Mouse (Mus musculus): ENCODE measurements around the gene Pllp.

The Pllp gene

DNA sequence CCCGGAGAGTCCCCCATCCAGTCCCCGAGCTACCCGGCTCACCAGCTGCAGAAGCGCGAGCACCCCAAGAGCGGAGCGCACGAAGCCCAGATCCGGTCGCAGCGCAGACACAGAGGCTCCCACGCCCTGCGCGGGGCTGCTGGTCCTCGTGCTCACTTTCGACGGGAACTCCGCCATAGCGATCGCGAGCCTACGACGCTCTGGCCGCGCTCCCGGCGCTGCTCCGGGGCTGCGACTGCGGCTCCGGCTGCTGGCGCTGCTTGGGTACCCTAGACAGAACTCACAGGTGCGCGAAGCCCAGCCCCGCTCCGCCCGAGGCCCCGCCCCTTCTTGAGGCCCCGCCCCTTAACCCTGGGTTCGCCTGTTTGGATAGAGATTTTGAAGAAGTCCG is at the start of gene Pllp:
Gene Pllp (minus strand): TSS at position 285 of the 391 bp plus-strand sequence.
- DNase-seq (ENCODE audit: low spot score): peak; percentile 44

DNA sequence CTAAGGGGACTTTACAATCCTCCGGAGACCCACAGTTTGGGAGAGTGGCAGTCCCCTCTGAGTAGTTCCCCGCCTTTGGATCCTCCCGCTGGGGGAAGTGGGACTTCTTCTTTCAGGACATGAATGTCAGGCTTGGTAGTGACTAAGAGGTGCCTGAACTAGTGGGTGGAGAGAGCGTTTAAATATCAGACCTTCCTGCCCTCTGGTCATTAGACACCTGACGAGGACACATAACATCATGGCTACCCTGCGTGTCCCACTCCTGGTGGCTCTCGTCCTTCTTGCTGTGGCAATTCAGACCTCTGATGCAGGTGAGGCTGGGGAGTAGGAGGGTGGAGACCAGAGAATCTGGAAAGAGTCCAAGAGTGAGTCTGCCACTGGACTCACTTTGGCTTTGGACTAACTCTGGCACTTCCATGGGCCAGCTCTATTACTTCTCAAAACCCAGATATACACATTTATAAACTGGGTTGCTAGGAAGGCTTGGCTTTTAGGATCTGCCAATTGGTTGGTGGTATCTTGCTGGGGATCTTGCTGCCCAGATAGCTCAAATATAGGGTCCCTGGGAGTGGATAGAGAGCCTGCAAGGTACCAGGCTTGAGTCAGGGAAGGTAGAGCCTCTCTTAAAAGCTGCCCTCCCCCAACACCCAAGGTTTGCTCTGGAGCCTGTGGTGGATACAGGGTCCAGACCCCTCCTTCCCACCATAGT is 49.6 kb upstream of the Pllp start, which contains the start of gene Ccl22:
Gene Ccl22 (plus strand): TSS at position 115 of the 709 bp plus-strand sequence.
- DNase-seq (ENCODE audit: low spot score): no peak

DNA sequence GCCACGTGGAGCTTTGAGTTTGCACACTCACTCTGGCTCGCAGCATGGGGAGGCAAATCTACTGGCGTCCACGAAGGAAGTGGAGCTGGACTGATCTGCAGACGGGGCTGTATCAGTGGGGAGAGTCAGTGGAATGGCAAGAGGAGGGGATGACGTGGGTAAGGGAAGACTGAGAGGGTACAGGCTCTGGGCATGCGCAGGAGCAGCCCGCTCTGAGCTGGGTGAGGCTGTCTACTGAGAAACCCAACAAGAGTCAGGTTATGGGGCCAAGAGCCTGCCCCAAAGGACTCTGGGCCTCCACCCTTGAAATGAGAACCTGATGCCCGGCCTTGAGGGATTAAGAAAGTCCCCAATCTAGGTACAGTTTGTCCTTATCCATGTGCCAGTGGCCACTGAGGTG is 48.9 kb upstream of the Pllp start:
- DNase-seq (ENCODE audit: low spot score): no peak

DNA sequence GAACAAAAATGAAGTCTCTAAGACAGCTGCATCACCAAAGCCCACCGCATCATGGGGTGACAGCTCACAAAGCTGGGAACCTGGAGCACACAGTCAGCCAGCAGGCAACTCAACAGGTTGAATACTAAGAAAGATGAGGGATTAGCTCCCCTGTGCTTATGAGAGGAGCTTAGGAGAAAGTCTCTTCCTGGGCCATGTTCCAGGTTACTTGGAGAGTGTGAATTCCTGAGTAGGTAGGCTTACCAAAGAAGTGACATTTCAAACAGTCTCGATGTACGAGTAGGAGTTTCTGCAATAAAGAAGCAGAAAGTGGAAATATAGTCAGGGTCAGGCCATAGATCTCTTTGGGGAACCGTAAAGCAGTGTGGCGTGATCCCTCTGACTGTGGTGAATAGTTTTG is 48.4 kb upstream of the Pllp start:
- no peak for DNase-seq (ENCODE audit: low spot score)

- DNase-seq (ENCODE audit: low spot score): no peak
These were observed 45.6 kb upstream of the Pllp start for GRCm38 (mm10) chr8:94741726-94742125.

GRCm38 (mm10) chr8:94740591-94740990 is 44.5 kb upstream of the Pllp start:
- no peak for DNase-seq (ENCODE audit: low spot score)

DNA sequence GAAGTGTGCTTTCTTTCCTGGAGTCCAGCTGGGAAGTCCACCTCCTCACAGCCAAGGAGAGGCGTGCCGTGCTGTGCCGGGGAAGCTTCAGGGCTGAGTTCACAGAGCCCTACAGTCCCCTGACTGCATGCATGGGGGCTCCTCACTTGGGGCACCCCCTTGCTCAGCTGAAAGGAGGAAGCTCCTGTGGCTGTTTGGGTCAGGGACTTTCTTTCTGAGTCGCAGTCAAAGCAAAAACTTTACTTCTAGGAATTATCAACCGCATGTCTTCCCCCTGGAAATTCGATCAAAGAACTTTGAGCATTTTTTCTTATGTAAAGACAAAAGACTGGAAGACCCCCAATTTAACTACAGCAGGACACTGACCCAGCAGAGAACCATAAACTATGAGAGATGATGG is 43.8 kb upstream of the Pllp start:
- no peak for DNase-seq (ENCODE audit: low spot score)

GRCm38 (mm10) chr8:94735426-94736094 is 39.5 kb upstream of the Pllp start:
- DNase-seq (ENCODE audit: low spot score): no peak

GRCm38 (mm10) chr8:94734735-94735350 is 38.8 kb upstream of the Pllp start:
- DNase-seq (ENCODE audit: low spot score): no peak

GRCm38 (mm10) chr8:94733821-94734465 is 37.9 kb upstream of the Pllp start:
- DNase-seq (ENCODE audit: low spot score): no peak

GRCm38 (mm10) chr8:94729301-94729700 is 33.2 kb upstream of the Pllp start:
- no peak for DNase-seq (ENCODE audit: low spot score)

- DNase-seq (ENCODE audit: low spot score): no peak
These were observed 29.9 kb upstream of the Pllp start for GRCm38 (mm10) chr8:94725998-94726397.

DNA sequence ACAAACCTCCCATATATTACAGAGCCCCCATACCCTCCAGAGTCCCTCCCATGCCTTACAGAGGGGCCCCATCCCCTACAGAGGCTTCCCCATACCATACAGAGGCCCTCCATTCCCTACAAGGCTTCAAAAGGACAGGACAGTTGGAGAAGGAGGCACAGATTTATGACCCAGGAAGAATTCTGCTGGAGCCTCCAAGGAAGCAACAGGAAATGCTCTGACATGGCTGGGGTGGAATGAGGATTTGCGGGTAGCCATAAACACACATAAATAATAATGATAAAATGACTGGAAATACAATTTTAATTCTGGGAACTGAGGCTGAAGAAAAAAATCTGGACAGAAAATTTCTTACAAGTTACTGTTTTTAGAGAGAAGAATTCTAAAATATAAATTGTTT is 20.8 kb upstream of the Pllp start:
- DNase-seq (ENCODE audit: low spot score): no peak

GRCm38 (mm10) chr8:94715871-94716270 is 19.8 kb upstream of the Pllp start:
- no peak for DNase-seq (ENCODE audit: low spot score)

- DNase-seq (ENCODE audit: low spot score): no peak
These were observed 18.5 kb upstream of the Pllp start for GRCm38 (mm10) chr8:94714556-94714955.

- DNase-seq (ENCODE audit: low spot score): no peak
These were observed 15.2 kb upstream of the Pllp start for GRCm38 (mm10) chr8:94711160-94711718.

DNA sequence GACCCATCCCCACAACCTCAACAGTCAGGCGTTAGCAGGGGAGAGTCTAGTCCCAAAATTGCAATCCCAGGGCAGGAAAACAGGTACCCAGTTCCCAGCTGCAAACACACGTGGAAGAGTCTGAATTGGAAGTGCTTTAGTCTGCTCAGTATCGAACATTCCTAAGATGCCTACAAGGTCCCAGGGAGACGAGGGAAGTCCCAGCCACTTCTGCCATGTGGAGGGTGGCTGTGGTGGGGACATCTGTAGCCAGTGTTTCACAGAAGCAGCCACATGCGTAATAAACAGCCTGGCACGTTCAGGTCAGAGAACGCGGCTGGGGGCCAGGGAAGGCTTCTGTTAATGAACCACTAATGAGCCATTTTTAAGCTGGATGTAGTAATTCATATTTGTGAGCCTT is 14.3 kb upstream of the Pllp start:
- DNase-seq (ENCODE audit: low spot score): no peak

- DNase-seq (ENCODE audit: low spot score): no peak
These were observed 10.8 kb upstream of the Pllp start for GRCm38 (mm10) chr8:94706732-94707395.

GRCm38 (mm10) chr8:94705581-94706245 is 9.6 kb upstream of the Pllp start:
- DNase-seq (ENCODE audit: low spot score): no peak

- no peak for DNase-seq (ENCODE audit: low spot score)
These were observed 8.5 kb upstream of the Pllp start for GRCm38 (mm10) chr8:94704669-94704984.

- DNase-seq (ENCODE audit: low spot score): peak; percentile 92
These were observed 8.0 kb upstream of the Pllp start for GRCm38 (mm10) chr8:94703972-94704668.

All from testis, postnatal 14 days (tissue).